Mouse (Mus musculus) testis, adult 10 weeks (tissue): ENCODE measurements around the gene Tmem222. TPM values are rescaled to one million over a fixed set of nuclear protein-coding genes. Genes with fewer than 3 reads are reported as not detected.

Source experiments
- polyA plus RNA-seq: library from polyadenylated mRNA; stranded (reverse); fragments of 350-450 nt; fragmentation: Illumina TruSeq; extraction: RNeasy Lipid Tissue Mini Kit (QIAGEN cat#74804); gene quantifications from one replicate; pipeline ENCODE4 v1.2.3, GENCODE M21; 2014; ENCODE audit warnings: low read depth, low replicate concordance

Tmem222 gene
- polyA plus RNA-seq = 1.3 TPM

DNA sequence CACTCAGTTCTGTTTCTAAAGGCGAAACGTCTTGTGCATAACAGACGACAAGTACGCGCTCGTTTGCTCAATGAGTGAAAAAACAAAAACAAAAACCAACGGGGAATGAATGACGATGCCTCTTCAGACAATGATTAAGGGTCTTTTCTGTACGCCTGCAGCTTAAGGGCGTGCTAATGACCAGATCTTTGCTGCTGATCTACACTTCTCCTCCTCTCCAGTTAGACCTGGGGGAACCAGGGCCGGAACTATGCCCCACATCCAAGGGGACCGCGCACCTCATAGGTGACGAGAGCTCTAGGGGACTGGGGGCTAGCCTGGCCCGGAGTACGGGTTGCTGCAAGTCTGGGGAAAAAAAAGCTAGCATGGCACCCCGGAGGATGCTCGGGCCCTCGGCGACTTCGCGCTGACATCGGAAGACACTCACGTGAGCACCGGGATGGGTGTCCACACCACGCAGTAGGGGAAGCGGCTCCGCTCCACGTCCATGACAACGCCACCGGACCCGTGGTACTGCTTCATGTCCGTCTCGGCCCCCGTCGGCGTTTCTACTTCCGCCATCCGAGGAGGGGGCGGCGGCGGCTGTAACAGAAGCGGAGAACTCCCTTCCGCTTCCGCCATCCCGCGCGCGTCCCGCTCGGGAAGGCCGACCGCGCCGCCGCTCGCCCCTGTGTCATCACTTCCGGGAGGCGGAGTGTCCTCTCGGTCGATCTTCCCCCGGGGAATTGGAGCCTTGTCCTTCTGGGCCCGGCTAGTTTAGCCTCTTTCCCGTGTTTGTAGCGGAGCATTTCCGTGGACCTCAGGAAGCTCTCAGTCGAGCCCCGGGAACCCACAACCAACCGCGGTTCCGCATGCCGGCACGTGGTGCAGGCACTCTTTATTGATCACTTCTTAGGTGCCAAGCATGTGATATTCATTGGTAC, at the start of gene Tmem222:
Gene Tmem222 (minus strand): TSS at position 689 of the 923 bp plus-strand sequence.

GRCm38 (mm10) chr4:133262882-133263281, 14.7 kb downstream of the Tmem222 start, which contains the start of gene Sytl1:
Gene Sytl1 (minus strand): TSS chr4:133263113.

DNA sequence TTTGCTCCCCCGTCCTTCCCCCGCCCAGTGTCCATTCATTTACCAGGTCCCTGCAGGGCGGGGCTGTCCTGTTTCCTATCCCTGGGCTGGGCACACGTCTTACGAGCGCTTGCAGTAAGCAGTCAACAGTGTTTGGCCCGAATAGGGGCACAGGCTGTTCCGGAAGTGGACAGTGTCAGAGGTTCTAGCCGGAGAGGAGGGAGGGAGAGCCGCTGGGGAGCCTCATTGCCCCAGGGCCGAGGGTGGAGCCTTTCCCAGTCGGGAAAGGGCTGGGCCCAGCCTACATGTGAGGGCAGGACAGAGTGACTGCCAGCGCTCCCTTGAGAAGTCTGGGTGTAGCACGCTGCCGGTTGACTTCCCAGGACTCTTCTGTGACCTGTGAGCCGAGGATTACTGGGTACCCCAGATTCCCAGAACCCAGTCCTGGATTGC, 37.1 kb downstream of the Tmem222 start, which contains the start of gene Map3k6:
Gene Map3k6 (plus strand): TSS at position 329 of the 432 bp plus-strand sequence.

Other genes starting within 250 kb of the Tmem222 start
- 135 TPM for gene Wasf2, start 147.3 kb downstream of the Tmem222 start, polyA plus RNA-seq
- not detected for gene Cd164l2, start 65.7 kb downstream of the Tmem222 start, polyA plus RNA-seq
- gene Gpr3, start 65.3 kb downstream of the Tmem222 start, polyA plus RNA-seq = 0.53 TPM
- gene Map3k6, start 37.0 kb downstream of the Tmem222 start, polyA plus RNA-seq = 0.53 TPM
- gene Sytl1, start 14.7 kb downstream of the Tmem222 start, polyA plus RNA-seq = not detected
- 34.7 TPM for gene Wdtc1, start 75.7 kb upstream of the Tmem222 start, polyA plus RNA-seq
- gene Slc9a1, start 91.9 kb upstream of the Tmem222 start, polyA plus RNA-seq = 1.8 TPM
- 2.5 TPM for gene Tent5b, start 202.3 kb upstream of the Tmem222 start, polyA plus RNA-seq
- 0.62 TPM for gene Trnp1, start 220.8 kb upstream of the Tmem222 start, polyA plus RNA-seq
- 0.15 TPM for gene Kdf1, start 241.2 kb upstream of the Tmem222 start, polyA plus RNA-seq